Mouse (Mus musculus) adipocyte (in vitro differentiated cells): ENCODE measurements around the gene Stim2.

Experiments used
- DNase-seq: peaks from one replicate; pipeline ENCODE4 v3.0.0-alpha.2; 2016; ENCODE audit warnings: low spot score

Gene Stim2

GRCm38 (mm10) chr5:54049940-54050339, 51.6 kb downstream of the Stim2 start:
- DNase-seq, result no peak

GRCm38 (mm10) chr5:54051056-54051455, 52.8 kb downstream of the Stim2 start:
- peak; percentile 32 for DNase-seq

GRCm38 (mm10) chr5:54052205-54052604, 53.9 kb downstream of the Stim2 start:
- no peak for DNase-seq

GRCm38 (mm10) chr5:54053673-54054366, 55.5 kb downstream of the Stim2 start:
- no peak for DNase-seq

- DNase-seq, result no peak
These were observed 58.0 kb downstream of the Stim2 start for GRCm38 (mm10) chr5:54056266-54056665.

GRCm38 (mm10) chr5:54059998-54060397, 61.7 kb downstream of the Stim2 start:
- no peak for DNase-seq

- no peak for DNase-seq
These were observed 63.8 kb downstream of the Stim2 start for GRCm38 (mm10) chr5:54062079-54062478.

GRCm38 (mm10) chr5:54067591-54067990, 69.3 kb downstream of the Stim2 start:
- DNase-seq, result no peak

GRCm38 (mm10) chr5:54070549-54070948, 72.2 kb downstream of the Stim2 start:
- DNase-seq, result no peak

GRCm38 (mm10) chr5:54071288-54071687, 73.0 kb downstream of the Stim2 start:
- no peak for DNase-seq

- DNase-seq, result no peak
These were observed 73.4 kb downstream of the Stim2 start for GRCm38 (mm10) chr5:54071705-54072104.

- no peak for DNase-seq
These were observed 75.0 kb downstream of the Stim2 start for GRCm38 (mm10) chr5:54073291-54073690.

GRCm38 (mm10) chr5:54079997-54080396, 81.7 kb downstream of the Stim2 start:
- DNase-seq, result no peak

- DNase-seq, result no peak
These were observed 89.6 kb downstream of the Stim2 start for GRCm38 (mm10) chr5:54087912-54088311.

- DNase-seq, result no peak
These were observed 99.9 kb downstream of the Stim2 start for GRCm38 (mm10) chr5:54098219-54098618.

GRCm38 (mm10) chr5:54100916-54101315, 102.6 kb downstream of the Stim2 start:
- DNase-seq, result peak; percentile 69

- DNase-seq, result peak; percentile 14
These were observed 103.0 kb downstream of the Stim2 start for GRCm38 (mm10) chr5:54101318-54101717.

GRCm38 (mm10) chr5:54101960-54102359, 103.7 kb downstream of the Stim2 start:
- DNase-seq, result no peak

- no peak for DNase-seq
These were observed 108.4 kb downstream of the Stim2 start for GRCm38 (mm10) chr5:54106669-54107068.

GRCm38 (mm10) chr5:54107069-54107468, 108.8 kb downstream of the Stim2 start:
- no peak for DNase-seq

- DNase-seq, result no peak
These were observed 110.8 kb downstream of the Stim2 start for GRCm38 (mm10) chr5:54109096-54109495.

GRCm38 (mm10) chr5:54110789-54111188, 112.5 kb downstream of the Stim2 start:
- no peak for DNase-seq

GRCm38 (mm10) chr5:54113284-54113683, 115.0 kb downstream of the Stim2 start:
- DNase-seq, result peak; percentile 86

- DNase-seq, result no peak
These were observed 118.2 kb downstream of the Stim2 start for GRCm38 (mm10) chr5:54116538-54116937.
